Mouse (Mus musculus) retina, adult 2 months (tissue): ENCODE data around the gene Tnnt2.

Experiments
- DNase-seq: peaks from one replicate; pipeline ENCODE4 v3.0.0-alpha.2; 2012; ENCODE audit warnings: low read depth, low spot score

Tnnt2 gene

DNA sequence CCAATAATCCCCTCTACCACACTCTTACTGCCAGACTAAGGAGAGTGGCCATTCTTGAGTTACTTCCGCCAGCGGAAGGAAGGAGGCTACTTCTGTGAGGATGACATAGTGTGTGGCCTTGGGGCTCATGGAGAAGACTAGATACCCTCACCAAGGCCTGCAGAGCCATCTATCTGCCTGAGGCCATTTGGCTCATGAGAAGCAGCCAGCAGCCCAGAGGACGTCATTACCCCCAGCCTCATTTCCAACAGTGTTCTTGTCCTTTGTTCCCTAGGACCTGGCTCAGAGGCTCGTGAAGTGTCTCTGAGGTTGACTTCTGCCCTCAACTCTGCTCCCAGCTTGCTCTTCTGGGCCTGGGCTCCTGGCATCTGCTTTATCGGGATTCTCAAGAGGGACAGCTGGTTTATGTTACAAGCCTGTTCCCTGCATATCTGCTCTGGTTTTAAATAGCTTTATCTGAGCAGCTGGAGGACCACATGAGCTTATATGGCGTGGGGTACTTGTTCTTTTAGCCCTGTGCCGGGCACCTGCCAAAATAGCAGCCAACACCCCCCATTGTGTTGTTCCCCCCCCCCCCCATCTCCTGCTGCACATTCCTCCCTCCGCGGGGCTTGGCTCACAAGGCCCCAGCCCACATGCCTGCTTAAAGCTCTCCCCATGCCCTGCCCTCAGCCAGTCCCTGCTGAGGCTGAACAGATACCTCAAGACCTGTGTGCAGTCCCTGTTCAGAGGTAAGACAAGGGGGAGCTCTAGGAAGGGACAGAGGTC, at the start of gene Tnnt2:
TSS of gene Tnnt2 (plus strand) at position 639 of the 768 bp plus-strand sequence.
- DNase-seq: no peak

DNA sequence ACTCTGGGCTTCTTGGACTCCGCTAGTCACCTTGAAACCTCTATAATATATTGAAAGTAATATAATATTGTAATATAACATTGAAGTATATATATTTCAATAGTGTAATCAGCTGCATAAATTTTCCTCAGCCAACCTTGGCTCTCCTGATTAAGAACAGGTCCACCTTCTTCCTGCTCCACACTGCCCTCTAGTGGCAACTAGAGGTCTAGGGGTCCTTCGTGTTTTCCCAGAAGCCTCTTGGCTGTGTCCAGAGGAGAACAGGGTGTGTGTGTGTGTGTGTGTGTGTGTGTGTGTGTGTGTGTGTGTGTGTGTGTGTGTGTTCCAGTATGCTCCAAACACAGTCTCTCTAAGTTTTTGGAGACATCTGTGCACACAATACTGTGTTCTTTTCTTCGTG, 48.4 kb upstream of the Tnnt2 start:
- DNase-seq: peak; percentile 69

DNA sequence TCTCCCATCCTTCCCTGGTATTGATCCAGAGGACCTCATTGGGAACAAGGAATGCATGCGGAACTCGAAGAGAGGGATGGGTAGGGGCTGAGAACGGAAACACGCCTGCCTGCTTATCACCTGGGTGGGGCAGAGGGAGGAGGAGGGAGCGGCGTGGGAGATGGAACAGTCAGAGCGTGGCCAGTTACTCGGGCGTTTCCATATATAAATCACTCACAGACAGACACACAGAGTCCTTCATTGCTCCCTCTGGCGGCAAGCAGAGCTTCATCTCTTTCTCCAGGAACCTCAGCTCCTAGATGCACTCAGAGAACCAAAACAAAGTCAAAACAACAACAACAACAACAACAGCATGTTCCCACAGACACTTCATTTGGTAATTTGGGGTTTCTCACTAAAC, 47.4 kb upstream of the Tnnt2 start:
- DNase-seq: no peak

DNA sequence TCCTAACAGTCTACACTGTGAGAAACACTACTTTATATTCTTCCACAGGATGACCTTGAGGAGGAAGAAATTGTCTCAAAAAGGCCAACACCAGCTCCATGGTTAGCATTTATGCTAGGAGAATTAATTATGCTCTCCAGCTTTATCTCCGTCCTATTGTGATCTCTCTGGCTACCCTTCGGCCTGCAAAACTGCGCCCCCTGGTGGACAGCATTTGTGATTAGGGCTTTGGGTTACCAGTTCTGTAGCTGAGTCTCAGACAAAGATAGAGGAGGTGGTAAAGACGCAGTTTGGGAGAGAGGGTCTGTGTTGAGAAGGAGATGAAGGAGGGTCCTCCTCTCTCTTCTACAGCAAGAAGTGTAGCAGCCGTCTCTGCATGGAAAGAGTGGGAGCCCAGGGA, 46.3 kb upstream of the Tnnt2 start:
- DNase-seq: peak; percentile 68

DNA sequence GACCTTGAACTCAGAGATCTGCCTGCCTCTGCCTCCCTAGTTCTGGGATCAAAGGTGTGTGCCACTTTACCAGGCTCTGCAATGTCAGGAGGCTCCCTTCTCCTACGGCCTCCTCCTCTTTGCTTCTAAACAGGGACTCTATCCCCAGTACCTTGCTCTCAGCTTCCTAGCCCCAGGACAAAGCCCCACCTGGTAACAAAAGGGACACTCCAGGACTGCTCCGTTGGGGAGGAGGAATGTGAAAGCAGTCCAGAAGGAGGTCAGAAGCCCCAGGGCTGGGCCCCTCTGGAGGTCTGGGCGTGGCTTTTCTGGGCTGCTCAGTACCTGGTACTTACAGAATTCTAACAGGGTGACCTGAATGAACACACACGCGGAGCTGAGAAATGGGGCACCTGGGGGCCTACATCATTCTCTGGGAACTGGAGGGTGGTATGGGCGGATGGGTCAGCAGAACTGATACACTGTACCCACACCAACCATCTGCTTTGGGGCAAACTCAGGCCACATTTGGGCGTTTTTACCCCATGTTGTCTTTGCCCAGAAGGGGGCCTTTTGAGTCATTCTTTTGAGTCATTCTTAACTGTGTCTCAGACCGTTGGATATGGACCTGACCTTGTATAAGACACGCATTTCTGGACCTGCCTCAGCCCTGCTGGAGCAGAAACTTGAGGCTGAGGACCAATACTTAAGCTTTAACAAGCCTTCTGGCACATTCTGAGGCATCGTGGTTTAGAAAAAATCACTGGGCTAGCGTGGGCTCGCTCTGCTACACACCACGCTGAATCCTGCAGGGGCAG, 43.8 kb upstream of the Tnnt2 start:
- no peak for DNase-seq

DNA sequence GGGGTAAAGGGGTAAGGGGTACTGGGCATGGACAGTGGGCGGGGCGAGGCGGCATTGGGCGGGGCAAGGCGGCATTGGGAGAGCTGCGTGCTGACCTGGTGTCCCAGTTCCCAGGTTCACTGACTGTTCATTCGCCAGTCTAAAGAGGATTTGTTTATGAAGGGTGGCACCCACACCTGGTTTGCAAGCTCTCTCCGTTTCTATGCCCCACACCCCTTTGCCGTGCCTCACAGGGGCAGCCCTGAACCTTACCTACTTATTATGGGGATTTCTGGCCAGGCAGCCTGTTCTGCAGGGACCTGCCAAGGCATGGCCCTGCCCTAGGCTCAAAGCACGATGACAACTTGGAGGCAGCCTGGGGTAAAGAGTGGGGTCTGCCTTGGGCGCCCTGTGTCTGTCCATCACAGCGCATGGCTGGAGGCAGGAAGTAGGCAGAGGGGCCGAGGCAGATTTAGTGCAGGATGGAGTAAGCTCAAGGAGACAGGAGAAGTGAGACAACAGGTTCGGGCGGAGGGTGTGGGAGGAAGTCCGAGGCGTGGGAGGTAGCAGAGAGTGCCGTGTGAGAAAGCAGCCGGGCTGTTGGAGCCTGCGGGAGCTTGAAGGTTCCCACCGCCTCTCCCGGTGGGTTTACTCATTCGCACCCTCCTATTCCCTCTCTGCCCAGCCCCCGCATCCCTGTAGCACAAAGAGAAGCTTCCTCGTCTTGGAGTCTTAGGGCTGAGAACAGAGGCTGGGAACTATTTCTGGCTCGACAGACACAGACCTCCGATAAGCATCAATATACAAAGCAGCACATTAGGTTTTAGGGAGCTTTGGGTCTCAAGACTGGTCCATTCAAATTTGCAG, 42.6 kb upstream of the Tnnt2 start:
- peak; percentile 66 for DNase-seq

DNA sequence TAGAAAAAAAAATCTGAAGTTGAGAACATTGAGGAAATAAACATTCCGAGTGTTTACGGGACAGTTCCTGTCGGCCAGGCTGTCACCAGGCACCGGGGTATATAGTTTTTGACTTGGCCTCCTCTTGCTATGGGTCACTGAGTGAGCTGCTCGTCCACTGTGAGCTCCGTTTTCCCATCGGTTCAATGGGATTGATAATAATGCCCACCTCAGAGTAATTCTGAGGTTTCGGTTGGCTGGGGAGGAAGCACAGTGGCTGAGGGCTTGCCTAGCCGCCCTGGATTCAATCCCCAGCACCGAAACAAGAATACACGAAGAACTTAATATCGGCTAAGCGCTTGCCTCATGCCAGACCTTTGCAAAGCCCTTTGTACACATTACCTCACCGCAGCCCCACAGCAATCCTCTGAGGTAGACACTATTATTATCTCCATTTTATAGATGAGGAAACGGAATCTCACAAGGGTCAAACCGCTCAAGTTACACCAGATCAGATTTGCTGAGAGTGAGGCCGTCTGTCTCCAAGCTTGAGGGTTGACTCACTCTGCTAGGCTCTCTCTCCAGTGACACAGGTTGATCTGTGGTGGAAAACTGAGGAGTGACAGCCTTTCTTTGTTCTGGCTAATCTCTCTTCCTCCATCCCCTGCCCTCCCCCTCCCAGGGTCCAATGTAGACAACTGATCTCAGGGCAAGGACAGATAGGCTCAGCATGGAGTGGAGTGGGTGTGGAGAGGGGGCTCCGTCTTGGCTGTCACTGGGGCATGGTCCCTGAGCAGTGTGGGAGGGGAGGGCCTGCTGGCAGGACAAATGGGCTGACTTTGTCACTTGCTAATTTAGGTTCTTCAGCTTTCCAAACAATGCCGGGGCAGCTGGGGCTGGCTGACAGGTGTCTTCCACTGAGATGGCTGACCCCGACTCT, 41.7 kb upstream of the Tnnt2 start:
- DNase-seq: no peak

DNA sequence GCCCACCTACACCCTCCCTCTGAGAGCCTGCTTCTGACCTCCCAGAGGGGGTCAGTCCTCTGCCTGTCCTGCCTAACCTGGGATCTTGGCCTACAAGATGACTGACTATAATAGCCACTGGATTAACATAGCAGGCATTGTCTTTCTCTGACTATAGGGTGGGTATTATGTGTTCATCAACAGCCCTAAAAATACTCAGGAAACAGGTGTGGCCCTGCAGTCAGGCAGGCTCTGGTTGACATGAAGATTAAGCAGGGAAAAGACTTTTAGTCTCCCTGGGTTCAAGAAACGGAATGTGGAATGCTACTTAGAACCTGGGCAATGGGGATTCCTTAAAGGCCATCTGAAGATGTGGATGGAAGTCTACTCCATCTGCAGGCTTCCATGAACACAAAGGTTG, 37.7 kb upstream of the Tnnt2 start:
- no peak for DNase-seq

DNA sequence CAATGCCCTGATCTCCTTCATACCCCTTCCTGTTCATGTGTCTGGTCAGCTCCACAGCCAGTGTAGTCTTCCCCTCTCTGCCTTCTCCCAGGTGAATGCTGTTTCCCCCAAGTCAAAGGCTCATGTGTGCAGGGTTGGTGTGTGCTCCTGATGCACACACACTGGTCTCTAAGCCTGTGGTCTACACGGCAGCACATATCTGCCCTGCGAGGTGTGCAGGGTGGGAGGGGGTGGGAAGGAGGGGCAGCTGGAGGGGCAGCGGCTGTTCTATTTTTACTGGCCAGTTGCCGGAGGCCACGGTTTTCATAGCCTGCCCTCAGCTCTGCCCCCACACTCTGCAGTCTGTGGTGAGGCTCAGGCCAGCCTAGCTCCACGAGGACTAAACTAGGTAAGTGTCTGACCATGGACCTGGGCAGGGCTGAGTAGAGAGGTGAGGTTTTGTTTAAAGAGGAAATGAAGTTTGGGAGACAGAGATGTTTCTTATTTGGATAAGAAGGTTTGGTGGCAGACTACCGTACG, 37.0 kb upstream of the Tnnt2 start:
- no peak for DNase-seq

DNA sequence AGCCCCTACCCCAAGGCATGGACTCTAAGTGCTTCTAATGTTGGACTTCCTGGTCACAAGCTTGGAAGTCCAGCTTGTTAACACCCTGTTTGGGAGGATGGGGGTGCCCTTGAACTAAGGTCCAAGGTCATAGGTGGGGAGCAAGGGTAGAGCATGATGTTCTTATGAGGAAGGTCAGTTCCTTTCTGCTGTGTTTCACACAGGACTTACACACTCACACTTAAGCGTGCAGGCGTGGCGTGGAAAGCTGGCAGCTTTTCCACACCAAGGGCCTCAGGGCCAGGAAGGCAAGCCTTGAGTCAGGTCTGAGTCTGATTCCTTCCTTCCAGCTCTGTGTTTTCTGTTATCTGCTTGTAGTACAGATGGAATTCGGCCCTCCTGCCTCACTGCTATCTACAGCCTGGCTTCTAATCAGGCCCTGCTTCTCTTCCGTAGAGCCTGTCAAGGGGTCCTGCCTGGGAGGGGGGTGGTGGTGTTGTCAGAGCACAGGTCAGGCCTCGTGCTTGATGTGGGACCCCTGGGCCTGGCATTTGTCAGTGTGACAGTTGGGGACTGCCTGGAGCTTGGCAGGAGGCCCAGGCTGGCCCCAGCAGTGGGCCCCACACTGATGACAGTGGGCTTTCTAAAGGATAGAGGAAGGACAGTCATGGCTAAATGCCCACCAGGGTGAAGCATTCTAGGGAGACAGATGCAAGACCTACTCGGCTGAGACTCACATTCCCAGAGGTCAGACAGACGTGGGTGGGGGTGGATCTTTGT, 35.8 kb upstream of the Tnnt2 start:
- DNase-seq: no peak

DNA sequence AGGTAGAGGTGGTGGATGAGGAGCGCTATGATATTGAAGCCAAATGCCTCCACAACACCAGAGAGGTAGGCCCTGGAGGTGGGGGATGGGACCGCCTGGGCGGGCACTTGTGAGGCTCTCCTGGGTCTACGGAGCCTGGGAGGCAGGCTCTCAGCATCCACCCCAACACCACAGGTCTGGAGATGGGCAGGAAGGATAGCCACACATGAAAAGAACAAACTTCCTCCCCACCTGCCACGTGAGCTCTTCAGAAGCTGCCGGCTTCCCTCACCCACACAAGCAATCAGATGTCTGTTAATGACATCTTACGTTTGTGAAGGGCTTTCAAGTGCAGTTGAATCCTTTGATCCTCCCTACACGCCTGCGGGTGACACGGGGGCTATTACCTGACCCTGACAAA, 28.6 kb upstream of the Tnnt2 start:
- no peak for DNase-seq

DNA sequence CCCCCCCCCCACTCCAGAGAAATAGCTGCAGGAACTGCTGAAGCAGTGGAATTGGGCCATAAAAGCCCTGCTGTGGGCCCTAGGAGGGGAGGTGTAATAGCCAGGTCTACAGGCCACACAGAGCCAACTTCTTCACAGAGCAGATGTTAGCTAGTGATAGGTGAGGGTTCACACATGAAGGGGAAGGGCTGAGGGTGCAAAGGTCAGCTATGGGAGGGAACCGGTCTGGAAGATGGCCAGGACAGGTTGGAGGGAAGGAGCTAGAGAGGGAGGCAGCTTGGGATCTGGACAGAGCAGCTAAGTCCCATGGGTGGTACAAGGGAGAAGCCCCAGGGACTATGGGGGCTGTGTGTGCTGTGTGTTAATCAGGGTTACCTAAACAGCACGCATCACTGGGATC, 26.0 kb upstream of the Tnnt2 start:
- no peak for DNase-seq

DNA sequence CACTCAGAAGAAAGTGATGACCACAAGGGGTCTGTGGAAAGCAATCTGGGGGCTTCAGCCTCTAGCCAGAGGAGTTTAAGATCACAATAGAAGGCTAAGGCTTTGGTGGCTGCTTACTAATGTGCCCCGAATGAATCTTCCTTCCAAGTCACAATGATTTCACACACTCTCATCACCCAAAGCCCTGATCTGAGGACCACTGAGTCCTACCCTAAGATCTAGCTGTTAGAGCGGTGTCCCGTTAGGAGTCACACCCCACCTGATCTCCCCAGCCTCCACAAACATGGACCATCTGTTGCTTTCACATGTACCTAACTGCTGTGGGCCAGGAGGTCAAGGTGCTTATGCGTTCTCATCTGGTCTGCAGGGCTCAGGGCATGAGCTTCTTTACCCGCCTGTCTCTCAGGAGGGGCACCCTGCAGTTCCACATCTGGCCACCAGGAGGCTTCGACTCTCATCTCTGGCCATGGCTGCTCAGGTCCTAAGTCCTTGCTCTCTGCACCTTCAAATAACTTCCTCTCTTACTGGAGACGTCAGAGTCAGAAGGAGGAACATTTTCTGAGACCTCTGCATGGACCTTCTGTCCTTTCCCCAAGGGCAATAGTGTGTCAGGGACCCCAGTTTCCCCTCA, 25.0 kb upstream of the Tnnt2 start:
- peak; percentile 81 for DNase-seq

DNA sequence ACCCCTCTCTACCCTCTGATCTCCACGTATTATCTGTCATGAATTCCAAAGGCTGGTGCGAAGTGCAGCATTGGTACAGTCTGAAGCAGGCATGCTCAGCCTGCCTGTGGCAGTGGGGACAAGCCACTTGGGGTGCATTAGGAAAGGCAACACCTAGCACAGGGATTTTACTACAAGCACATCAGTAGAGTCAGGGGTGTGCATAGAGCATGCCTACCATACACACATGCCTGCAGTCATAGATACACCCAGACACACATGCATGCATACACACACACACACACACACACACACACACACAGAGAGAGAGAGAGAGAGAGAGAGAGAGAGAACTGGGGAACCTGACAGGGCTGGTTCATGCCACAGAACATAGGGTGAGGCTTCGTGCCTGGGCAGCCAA, 23.9 kb upstream of the Tnnt2 start:
- no peak for DNase-seq

DNA sequence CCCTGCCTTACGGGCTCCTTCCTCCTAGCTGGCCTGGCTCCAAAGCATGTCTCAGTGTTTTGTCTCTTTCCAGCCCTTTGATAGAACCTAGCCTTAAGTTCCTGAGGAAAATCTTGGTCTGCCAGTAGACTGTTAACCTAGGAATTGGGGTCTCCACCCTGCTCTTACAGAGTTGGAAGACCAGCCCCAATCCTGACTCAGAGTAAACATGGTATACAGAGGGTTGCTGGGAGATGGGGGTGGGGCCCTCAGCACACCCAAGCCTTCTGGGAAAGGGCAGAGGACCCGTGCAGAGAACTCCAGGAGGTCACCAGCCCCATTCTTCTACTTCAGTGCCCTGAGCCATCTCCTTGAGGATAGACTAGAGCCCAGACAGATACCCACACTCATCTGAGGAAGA, 23.5 kb upstream of the Tnnt2 start:
- DNase-seq: no peak

DNA sequence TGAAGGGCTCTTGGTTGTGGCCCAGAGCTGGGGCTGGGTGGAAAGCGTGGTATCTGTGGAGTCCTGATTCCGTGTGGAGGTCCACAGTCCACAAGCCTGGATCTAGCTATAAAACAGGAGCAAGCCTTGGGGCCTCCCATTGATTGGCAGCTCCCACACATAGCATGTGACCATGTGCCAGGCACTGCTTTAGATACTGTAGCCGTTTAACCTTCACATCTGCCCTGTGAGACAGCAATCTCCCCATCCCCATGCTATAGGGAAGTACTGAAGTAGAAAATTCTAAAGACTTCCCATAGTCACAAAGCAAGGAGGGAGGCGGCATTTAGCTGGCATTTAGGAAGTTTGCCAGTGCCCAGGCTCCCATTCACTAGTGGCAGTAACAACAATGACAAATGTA, 23.1 kb upstream of the Tnnt2 start:
- DNase-seq: no peak

DNA sequence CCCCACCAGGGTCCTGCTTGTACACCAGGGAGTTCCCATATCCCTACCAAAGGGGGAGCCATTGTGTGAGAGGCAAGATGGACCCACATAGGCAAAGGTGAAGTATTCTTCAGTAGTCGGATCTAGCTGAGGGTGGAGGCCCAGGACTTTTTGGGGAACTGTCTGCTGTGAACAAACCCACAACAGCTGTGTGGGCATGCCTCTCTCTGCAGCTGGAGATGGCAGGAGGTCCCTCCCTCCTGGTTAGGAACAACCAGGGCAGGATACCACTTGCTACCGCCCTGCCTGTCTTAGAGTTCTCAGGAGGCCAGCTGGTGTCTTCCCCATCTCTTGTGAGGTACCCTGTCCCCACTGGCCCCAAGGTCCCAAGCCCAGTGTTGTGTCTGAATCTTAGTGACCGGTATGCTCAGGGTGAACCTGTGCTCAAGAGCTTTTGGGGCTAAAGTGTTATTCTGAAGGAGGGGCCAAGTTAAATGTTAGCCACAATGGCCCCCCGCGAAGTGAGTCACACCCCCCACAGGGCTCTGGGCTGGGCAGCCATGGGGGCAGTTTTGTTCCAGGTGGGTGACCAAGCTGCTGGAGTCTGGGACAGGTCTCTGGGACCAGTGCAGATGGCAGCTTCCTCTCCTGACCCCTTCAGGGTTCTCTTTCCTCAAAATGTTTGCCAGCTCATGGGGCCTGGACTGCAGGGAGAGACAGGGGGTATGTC, 22.3 kb upstream of the Tnnt2 start:
- DNase-seq: no peak

DNA sequence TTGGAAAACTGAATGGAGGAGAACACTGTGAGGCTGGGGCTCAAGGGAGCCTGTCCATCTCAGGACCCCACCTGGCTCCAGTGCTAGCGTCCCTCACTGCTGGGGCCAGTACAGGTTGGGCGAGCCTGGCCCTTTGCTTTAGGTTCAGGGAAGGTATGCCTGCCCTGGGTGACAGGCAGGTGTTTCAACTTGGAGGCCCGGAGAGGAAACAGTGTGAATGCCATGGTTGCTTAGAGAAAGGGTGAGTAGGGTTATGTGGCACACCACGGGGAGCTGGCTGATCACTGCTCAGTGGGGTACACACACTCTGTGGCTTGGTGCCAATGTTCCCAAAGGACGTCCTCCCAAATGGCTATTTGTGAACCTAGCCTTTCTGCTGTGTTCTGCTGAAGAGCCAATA, 21.6 kb upstream of the Tnnt2 start:
- DNase-seq: no peak

DNA sequence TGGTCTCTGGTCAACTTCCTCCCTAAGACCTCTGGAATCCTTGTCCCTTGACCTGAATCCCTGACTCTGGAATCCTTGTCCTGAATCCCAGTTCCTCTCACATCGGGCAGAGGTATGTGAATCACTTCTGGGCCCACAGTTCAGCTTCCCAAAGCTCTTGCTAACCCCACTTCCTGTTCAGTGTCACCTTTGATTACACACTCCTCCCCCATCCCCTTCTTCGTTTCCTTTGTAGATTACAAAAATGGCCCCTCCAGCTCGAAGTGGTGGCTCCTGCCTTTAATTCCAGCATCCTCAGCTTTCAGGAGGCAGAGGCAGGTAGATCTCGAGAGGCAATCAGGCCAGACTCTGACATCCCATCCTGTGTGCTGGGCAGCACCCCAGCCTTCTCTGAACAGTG, 18.6 kb upstream of the Tnnt2 start:
- DNase-seq: no peak
